Mouse (Mus musculus): ENCODE data around the gene Pdia4. TPM values are rescaled to one million over a fixed set of nuclear protein-coding genes. Genes with fewer than 3 reads are reported as not detected.
"Not testable (repeated sequence)": the region's sequence is repeated elsewhere in the genome, so short reads cannot be mapped to it uniquely, and the experiment has no call there.

Gene Pdia4
- polyA plus RNA-seq, 1 experiment from 2014 or later = 376 TPM

DNA sequence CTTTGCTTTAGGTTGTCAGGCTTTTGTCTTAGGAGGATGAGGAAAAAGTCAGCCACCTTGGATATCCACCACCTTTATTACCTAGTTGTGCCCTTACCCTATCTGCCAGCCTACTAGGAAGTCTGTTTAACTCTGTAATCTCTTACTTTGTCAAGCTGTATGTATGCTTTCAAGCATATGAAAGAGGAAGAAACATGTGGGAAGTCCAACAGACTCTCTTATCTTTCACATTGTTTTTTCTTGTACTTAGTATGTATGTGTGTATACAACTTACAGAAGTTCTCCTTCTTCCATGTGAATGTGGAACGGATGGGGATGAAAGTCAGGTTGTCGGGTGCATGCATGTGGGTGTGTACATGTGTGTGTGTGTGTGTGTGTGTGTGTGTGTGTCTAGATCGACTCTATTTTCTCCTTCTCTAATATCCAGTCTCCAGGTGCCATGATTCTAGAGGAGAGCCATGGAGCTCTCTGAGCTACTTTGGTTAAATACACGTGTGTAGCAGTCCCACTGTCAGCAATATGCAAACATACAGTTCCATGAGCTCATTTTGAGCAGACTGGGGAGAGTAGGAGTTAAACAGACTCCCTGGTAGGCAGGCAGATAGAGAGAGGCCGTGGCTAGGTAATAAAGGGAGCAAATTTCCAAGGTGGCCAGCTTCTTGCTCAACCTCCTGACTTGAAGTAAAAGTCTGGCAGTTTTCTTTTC is 28.4 kb downstream of the Pdia4 start:
- no peak overlapping the region for H3K4me2 ChIP-seq
- DNase-seq (no peak), ATAC-seq (ENCODE audit: insufficient read depth) (no peak)
- no peak for TF ChIP-seq CTCF (IDR thresholded peaks at IDR 0.05; ENCODE audit: low read depth)
- no peaks in the 10 kb centered on the region for H3K9me3 ChIP-seq (ENCODE audit: low read depth, low read length)
- H3K27me3 ChIP-seq (ENCODE audit: insufficient read depth, low read length) = no peaks in the 10 kb centered on the region
- H3K36me3 ChIP-seq (ENCODE audit: insufficient read depth) = no peaks in the 10 kb centered on the region
- 65% methylated on average over 5 of the region's 5 CpGs for WGBS
- peaks cover 4% of the 10 kb centered on the region; the same call in 1 of the 2 replicates for H3K4me1 ChIP-seq (ENCODE audit: insufficient read depth)
- no peak overlapping the region for H3K9ac ChIP-seq
- H3K4me3 ChIP-seq (ENCODE audit: low read depth, low read length) = no peak overlapping the region
- H3K27ac ChIP-seq (ENCODE audit: low read depth) = no peak overlapping the region

DNA sequence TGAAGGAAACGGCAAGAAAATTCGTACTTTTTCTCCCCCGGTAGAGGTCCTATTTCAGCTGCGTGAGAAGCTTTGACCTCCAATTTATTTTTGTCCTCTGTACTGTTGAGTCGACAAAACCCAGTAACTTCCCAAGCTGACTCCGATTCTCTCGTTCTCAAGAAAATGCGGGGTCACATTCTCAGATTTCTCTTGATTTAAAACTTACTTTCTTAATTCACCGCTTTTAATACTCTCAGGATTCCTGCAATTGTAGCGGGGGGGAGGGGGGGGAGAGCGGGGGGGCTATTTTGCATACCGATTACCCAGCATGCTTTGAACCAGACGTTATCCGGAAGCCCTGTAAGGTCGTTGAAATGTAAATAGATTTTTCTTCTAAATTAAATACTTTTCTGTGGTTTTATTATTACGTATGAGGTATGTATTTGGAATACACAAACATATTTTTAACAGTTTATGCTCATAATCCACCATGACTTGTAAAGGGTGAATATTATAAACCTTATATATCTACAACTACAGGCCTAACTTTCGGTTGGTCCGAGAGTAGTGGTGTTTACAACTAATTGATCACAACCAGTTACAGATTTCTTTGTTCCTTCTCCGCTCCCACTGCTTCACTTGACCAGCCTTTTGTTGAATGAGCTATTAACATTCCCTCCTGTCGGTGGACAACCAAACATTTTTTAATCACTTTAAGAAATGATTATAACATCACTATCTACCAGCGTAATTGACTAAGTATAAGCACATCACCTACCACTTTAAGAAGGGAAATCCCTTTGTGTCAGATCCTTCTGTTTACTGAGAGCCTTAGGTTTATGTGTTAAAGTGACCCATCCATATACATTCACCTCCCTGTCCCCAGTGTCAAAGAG is 31.9 kb downstream of the Pdia4 start:
- Histone ChIP-seq H3K36me3 (ENCODE audit: insufficient read depth) (no peaks in the 10 kb centered on the region), H3K9ac (peak overlapping the region; percentile 52), H3K4me3 (ENCODE audit: low read depth, low read length) (peak overlapping the region; percentile 41), H3K9me3 (ENCODE audit: low read depth, low read length) (no peaks in the 10 kb centered on the region), H3K27me3 (ENCODE audit: insufficient read depth, low read length) (no peaks in the 10 kb centered on the region), H3K4me2 (peak overlapping the region; percentile 63), H3K4me1 (ENCODE audit: insufficient read depth) (no peaks in the 10 kb centered on the region; the same call in 1 of the 2 replicates), H3K27ac (ENCODE audit: low read depth) (peak overlapping the region; percentile 68)
- no peak for TF ChIP-seq CTCF (IDR thresholded peaks at IDR 0.05; ENCODE audit: low read depth)
- DNase-seq (peak; percentile 84), ATAC-seq (ENCODE audit: insufficient read depth) (peak; percentile 67)
- under 1% methylated on average over 21 of the region's 21 CpGs for WGBS

DNA sequence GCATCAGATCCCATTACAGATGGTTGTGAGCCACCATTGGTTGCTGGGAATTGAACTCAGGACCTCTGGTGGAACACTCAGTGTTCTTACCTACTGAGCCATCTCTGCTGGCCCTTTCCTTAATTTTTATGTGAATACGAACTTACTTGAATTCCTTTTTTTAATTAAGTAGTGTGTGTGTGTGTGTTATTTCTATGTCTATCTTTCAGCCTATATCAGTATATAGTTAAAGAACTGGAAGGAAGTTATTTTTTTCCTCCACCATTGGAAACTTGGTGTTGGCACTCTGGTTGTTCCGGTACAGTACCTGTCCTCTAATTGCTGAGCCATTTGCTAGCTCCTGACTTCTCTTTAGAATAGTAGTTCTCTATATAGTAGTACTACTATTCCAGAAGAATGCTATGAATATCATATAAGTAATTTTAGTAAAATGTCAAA is 32.6 kb downstream of the Pdia4 start:
- Histone ChIP-seq H3K9me3 (ENCODE audit: low read depth, low read length) (no peaks in the 10 kb centered on the region), H3K27me3 (ENCODE audit: insufficient read depth, low read length) (no peaks in the 10 kb centered on the region), H3K4me1 (ENCODE audit: insufficient read depth) (no peaks in the 10 kb centered on the region; the same call in 1 of the 2 replicates), H3K9ac (no peak overlapping the region), H3K4me3 (ENCODE audit: low read depth, low read length) (peak overlapping the region; percentile 41), H3K36me3 (ENCODE audit: insufficient read depth) (no peaks in the 10 kb centered on the region), H3K27ac (ENCODE audit: low read depth) (no peak overlapping the region), H3K4me2 (peak overlapping the region; percentile 63)
- WGBS = 4% methylated on average over 2 of the region's 2 CpGs
- ATAC-seq (ENCODE audit: insufficient read depth) (no peak; the same call in 1 of the 2 replicates), DNase-seq (peak; percentile 40)
- TF ChIP-seq CTCF (IDR thresholded peaks at IDR 0.05; ENCODE audit: low read depth) = no peak

DNA sequence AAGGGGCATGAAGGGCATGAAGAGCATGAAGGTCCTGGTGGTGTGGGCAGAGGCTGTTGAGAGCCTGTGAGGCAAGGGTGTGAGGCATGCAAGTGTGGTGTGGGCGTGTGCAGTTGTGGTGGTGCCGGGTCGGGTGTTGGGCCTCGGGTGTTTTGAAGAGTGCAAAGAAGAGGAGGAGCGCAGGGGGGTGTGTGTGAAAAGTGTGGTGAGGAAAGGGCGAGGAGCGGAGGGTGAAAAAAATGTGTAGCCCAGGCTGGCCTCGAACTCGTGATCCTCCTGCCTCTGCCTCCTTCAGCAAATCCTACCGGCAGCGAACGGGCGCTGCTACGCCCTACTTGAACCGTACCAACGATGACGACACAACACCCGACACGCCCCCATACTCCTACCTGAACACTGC is 41.5 kb downstream of the Pdia4 start:
- H3K36me3 ChIP-seq (ENCODE audit: insufficient read depth); H3K4me1 ChIP-seq (ENCODE audit: insufficient read depth); H3K27ac ChIP-seq (ENCODE audit: low read depth); H3K9ac ChIP-seq; ATAC-seq (ENCODE audit: insufficient read depth); H3K9me3 ChIP-seq (ENCODE audit: low read depth, low read length); H3K27me3 ChIP-seq (ENCODE audit: insufficient read depth, low read length); DNase-seq: not testable (repeated sequence)
- Histone ChIP-seq H3K4me3 (ENCODE audit: low read depth, low read length) (0 out of 2 replicates have a peak overlapping the region, but pooled peaks have one; percentile 15), H3K4me2 (peak overlapping the region; percentile 39; the same call in 1 of the 2 replicates)
- WGBS = 55% methylated on average over 7 of the region's 19 CpGs

DNA sequence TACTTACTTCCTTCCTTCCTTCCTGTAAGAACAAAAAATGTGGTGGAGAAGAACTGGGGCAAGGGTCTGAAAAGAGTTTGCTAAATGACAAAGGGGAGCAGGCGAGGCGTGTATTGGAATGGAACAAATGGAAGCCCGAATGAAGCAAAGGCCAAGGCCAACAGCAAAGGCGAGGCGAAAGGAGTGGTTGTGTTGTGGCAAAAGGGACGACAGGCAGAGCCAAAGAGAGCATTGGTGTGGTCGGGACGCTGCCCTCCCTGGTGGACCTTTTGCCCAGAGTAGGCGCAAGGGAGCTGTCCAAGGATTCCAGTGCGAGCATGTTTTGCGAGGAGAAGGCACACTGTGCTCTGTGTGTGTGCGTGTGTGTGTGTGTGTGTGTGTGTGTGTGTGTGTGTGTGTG is 42.1 kb downstream of the Pdia4 start:
- H3K27ac ChIP-seq (ENCODE audit: low read depth); H3K4me1 ChIP-seq (ENCODE audit: insufficient read depth); H3K4me3 ChIP-seq (ENCODE audit: low read depth, low read length); ATAC-seq (ENCODE audit: insufficient read depth); H3K9me3 ChIP-seq (ENCODE audit: low read depth, low read length); DNase-seq; H3K9ac ChIP-seq; H3K36me3 ChIP-seq (ENCODE audit: insufficient read depth); H3K27me3 ChIP-seq (ENCODE audit: insufficient read depth, low read length); H3K4me2 ChIP-seq: not testable (repeated sequence)
- 71% methylated on average over 12 of the region's 12 CpGs for WGBS

DNA sequence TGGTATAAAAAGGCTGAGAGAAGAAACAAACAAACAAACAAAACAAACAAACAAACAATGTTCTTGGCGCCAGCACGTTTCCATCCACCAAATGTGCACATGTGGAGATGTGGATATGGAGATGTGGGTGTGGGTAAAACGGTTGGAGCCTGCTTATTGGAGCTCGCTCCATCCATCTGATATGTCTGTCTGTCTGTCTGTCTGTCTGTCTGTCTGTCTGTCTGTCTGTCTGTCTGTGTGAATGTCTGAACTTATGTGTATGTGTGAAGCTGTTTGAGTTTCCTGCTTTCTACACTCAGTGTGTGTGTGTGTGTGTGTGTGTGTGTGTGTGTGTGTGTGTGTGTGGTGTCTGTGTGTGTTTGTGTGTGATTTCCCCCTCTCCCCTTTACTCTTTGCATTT is 43.4 kb downstream of the Pdia4 start:
- DNase-seq; H3K9me3 ChIP-seq (ENCODE audit: low read depth, low read length); ATAC-seq (ENCODE audit: insufficient read depth); H3K27ac ChIP-seq (ENCODE audit: low read depth); H3K36me3 ChIP-seq (ENCODE audit: insufficient read depth); H3K4me2 ChIP-seq; H3K27me3 ChIP-seq (ENCODE audit: insufficient read depth, low read length); H3K4me3 ChIP-seq (ENCODE audit: low read depth, low read length); H3K4me1 ChIP-seq (ENCODE audit: insufficient read depth); H3K9ac ChIP-seq: not testable (repeated sequence)
- 63% methylated on average over 4 of the region's 4 CpGs for WGBS

DNA sequence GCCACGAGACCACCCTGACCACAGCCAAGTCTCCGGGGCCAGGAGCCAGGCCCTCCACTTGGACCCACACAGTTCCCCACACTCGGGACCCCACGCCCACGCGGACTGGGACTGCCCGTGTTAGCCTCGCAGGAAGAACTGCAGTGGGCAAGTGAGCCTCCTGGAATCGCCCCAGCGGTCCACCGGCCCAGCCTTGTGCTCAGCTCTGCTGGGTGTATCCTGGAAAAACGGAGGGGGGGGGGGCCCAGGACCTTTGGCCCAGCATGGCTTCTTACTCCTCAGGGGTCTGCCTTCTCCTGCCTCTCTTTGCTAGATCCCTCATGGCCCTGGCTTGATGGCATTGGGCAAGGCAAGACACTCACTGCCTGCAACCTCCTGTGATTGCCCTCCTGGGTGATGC is 44.7 kb downstream of the Pdia4 start:
- H3K4me3 ChIP-seq (ENCODE audit: low read depth, low read length); DNase-seq; H3K27ac ChIP-seq (ENCODE audit: low read depth); H3K9ac ChIP-seq; ATAC-seq (ENCODE audit: insufficient read depth); H3K27me3 ChIP-seq (ENCODE audit: insufficient read depth, low read length); H3K36me3 ChIP-seq (ENCODE audit: insufficient read depth); H3K4me2 ChIP-seq; H3K4me1 ChIP-seq (ENCODE audit: insufficient read depth); H3K9me3 ChIP-seq (ENCODE audit: low read depth, low read length): not testable (repeated sequence)
- WGBS = 30% methylated on average over 1 of the region's 12 CpGs

DNA sequence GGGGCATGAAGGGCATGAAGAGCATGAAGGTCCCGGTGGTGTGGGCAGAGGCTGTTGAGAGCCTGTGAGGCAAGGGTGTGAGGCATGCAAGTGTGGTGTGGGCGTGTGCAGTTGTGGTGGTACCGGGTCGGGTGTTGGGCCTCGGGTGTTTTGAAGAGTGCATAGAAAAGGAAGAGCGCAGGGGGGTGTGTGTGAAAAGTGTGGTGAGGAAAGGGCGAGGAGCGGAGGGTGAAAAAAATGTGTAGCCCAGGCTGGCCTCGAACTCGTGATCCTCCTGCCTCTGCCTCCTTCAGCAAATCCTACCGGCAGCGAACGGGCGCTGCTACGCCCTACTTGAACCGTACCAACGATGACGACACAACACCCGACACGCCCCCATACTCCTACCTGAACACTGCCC is 45.9 kb downstream of the Pdia4 start:
- not testable (repeated sequence) for H3K4me2 ChIP-seq; H3K4me1 ChIP-seq (ENCODE audit: insufficient read depth); H3K4me3 ChIP-seq (ENCODE audit: low read depth, low read length); H3K27me3 ChIP-seq (ENCODE audit: insufficient read depth, low read length); H3K9ac ChIP-seq; DNase-seq; H3K27ac ChIP-seq (ENCODE audit: low read depth); H3K9me3 ChIP-seq (ENCODE audit: low read depth, low read length); H3K36me3 ChIP-seq (ENCODE audit: insufficient read depth)
- WGBS = 51% methylated on average over 5 of the region's 20 CpGs
- peak; percentile 24 for ATAC-seq (ENCODE audit: insufficient read depth)

DNA sequence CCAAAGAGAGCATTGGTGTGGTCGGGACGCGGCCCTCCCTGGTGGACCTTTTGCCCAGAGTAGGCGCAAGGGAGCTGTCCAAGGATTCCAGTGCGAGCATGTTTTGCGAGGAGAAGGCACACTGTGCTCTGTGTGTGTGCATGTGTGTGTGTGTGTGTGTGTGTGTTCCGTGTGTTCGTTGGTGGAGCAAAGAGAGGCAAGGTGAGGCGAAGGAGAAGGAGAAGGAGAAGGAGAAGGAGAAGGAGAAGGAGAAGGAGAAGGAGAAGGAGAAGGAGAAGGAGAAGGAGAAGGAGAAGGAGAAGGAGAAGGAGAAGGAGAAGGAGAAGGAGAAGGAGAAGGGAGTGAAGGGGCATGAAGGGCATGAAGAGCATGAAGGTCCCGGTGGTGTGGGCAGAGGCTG is 50.5 kb downstream of the Pdia4 start:
- H3K9me3 ChIP-seq (ENCODE audit: low read depth, low read length); H3K27ac ChIP-seq (ENCODE audit: low read depth); H3K27me3 ChIP-seq (ENCODE audit: insufficient read depth, low read length); H3K4me1 ChIP-seq (ENCODE audit: insufficient read depth); H3K4me3 ChIP-seq (ENCODE audit: low read depth, low read length); H3K4me2 ChIP-seq; ATAC-seq (ENCODE audit: insufficient read depth); H3K36me3 ChIP-seq (ENCODE audit: insufficient read depth); DNase-seq; H3K9ac ChIP-seq: not testable (repeated sequence)
- 78% methylated on average over 8 of the region's 10 CpGs for WGBS

DNA sequence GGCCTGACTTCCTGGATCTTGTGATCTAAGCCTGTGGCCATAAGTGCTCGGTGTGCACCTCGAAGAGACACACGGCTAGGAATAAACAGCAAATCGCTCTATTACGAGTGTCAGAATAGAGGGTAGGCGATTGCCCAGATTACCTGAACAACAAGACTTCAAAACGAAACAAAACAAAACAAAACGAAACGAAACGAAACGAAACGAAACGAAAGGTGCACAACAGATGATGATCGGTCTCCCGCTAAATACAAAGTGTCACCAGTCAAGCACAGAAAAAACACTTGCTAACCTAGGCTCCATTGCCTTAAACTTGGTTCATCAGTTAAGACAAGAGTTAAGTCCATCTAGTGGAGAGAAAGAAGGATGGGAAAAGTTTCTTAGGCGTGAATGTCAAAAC is 53.8 kb downstream of the Pdia4 start:
- H3K9me3 ChIP-seq (ENCODE audit: low read depth, low read length); H3K36me3 ChIP-seq (ENCODE audit: insufficient read depth); H3K4me2 ChIP-seq; ATAC-seq (ENCODE audit: insufficient read depth); H3K9ac ChIP-seq; H3K4me3 ChIP-seq (ENCODE audit: low read depth, low read length); DNase-seq; H3K27ac ChIP-seq (ENCODE audit: low read depth); H3K27me3 ChIP-seq (ENCODE audit: insufficient read depth, low read length); H3K4me1 ChIP-seq (ENCODE audit: insufficient read depth): not testable (repeated sequence)
- 76% methylated on average over 12 of the region's 16 CpGs for WGBS

All from lung, embryonic 14.5 days (tissue).